Mouse (Mus musculus) embryo, embryonic 10 days (tissue): ENCODE measurements around the gene Antxr1.
A peak's percentile ranks its signal among the peaks of the same experiment; 100 is the strongest.

ENCODE experiments used
- DNase-seq: peaks from one replicate; pipeline ENCODE4 v3.0.0-alpha.2; 2015; ENCODE audit warnings: low spot score

The Antxr1 gene

DNA sequence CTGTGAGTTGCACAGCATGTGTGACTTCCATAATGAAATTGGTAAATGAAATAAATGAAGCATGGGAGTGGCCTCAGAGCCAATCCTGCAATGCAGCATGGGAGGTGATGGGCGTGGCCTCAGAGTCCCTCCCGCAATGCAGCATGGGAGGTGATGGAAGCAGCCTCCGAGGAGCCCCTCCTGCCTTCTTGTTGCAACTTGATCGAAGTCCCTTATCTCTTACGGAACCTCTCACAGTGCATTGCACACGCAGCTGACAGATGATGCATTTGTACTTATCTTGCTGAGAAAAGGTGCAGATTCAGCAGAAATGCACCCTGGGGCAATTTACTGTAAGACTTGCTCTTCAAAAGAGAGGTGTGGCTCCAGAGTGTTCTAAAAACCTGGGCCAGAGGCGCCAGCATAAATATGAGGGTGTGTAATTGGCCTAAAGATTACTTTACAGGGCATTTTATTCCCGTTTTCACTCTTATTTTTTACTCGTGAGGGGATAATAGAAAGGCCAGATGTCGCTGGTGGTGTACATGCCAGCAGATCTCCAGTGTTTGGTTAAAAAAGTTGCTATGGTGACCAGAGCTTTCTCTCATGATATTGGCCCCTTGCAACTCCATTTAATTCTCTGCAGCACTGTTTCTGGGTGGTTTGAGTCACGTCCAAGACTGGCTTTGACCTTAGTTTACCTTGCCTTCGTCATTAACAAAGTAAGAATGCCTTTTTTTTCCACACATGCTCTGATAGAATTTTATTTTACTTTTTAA is 195.6 kb downstream of the Antxr1 start:
- DNase-seq: no peak

DNA sequence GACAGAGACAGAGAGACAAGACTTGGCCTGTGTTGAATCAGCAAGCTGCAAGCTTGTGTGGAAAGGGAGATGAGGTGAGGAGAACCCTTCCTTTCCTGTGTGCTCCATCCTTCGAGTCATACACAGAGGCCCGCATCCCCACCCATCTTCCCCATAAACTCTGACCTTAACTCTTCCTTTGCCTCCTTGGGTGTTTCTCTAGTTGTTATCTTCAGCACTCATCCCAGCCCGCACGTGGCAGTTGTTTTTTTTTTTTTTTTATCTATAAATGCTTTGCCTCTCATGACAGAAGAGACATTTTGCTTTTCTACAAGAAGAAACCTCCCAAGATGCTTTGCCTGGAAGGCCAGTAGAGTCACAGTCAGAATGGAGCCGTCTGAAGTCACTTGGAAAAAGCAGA is 197.1 kb downstream of the Antxr1 start:
- no peak for DNase-seq

DNA sequence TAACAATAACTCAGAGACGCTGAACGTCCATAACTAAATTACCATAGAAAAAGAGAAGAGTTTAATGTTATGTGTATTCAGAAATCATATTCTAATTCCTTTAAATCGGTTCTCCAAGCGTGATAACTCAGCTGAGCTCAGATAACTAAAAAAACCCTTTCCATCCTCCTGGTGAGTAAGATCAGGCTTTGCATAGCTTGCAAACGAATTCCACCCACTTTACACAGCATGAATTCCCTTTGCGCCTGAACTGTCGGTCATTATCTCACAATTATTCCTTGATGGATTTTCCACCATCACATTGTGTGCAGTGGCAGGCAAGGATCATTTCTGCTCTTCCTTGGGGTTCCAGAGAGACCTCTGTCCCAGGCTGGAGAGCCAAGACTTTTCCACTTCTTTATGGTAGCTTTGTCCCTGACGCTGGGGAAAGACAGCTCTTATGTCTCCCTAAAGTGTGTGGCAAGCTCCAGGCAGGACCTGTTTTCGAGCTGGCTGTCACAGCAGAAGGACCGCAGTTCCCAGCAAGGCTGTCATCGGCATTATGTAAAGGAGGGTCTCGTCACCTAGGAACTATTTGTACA is 201.6 kb downstream of the Antxr1 start:
- DNase-seq: no peak

DNA sequence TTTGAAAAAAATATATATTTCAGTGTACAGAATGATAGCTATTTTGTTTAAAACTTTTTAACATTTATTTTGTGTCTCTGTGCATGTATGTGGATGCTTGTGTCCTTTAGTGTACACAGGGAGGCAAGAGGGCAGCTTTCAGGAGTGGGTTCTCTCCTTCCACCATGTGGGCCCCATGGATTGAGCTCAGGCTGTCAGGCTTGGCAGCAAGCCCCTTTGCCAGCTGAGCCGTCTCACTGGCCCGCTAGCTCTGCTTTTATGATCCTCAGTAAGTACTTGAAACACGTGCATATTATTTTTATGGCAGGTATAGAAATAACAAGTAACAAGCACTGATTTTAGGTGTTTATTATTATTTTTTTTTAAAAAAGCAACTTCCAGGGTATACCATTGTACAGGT is 202.1 kb downstream of the Antxr1 start:
- no peak for DNase-seq

DNA sequence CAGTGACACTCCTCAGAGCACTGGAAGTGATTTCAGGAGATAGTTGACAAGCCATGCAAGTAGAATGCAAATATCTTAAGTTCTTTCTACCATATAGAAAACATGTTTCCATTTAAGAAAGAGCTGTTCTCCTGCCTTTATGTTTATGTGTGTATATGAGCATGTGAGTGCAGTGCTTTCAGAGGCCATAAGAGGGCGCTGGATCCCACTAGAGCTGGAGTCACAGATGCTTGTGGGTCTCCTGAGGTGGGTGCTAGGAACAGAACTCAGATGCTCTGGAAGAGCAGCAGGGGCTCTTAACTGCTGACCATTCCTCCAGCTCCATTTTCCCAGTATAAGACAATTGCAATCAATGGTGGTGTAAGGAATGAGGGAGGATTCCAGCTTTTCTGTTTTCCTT is 204.5 kb downstream of the Antxr1 start:
- DNase-seq: no peak

DNA sequence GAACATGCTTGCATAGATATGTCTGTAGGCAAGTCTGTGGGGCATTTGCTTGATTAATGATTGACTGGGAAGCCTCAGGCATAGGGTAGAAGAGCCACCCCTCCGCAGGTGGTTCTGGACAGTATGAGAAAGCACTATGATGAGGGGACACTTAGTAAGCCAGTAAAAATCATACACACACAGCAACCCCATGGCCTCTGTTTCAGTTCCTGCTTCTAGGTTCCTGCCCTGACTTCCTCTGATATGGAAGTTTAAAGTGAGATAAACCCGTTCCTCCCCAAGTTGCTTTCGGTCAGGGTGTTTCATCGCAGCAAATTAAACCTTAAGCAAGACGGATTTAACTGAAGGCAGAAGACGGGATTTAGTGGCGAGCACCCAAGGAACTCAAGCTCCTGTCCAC is 205.0 kb downstream of the Antxr1 start:
- no peak for DNase-seq

DNA sequence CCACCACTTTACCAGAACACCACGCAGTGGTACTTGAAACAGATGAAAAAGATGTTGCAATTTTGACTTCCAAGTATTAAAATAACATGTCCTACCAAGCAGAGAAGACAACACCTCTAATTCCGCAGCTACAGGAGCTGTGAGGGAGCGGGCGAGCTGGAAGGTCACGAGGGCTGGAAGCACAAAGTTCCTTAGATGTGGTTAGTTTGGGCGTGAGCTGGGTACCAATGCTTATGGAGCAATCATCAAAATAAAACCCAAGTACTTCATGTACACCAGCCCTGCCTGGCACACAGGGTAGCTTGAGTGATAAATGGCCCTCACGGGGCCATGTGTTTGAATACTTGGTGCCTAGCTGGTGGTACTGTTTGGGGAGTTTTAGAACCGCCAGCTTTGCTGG is 205.8 kb downstream of the Antxr1 start:
- no peak for DNase-seq

DNA sequence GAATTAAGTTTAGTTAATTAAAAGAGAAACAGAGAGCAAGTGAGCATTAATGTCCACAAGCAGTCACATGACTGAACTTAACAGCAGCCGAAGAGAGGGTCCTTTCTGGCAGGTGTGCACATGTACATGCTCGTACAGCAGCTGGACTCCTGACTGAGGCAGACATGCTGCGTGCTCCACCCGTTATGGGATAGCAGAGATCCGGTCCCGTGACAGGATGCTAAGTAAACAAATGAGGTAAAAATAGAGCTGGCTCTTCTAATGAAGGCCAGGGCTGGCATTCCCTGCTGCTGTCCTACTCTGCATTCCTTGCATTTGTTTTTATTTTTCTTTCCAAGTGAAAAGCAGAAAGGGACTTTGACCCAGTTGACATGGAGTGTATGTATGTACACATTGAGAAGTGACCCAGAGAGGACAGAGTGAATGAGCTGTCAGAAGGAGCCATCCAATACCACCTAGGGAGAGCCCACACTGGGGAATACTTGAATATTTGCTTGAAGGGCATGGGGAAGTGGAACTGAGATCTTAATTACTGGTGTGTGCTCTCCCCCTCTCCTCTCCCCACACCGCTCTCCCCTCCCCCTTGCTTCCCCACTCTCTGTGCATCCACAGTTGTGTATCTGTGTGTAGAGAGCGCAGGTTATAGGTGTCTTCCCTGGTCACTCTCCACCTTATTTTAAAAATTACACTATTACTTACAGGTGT is 208.4 kb downstream of the Antxr1 start:
- peak; percentile 44 for DNase-seq

DNA sequence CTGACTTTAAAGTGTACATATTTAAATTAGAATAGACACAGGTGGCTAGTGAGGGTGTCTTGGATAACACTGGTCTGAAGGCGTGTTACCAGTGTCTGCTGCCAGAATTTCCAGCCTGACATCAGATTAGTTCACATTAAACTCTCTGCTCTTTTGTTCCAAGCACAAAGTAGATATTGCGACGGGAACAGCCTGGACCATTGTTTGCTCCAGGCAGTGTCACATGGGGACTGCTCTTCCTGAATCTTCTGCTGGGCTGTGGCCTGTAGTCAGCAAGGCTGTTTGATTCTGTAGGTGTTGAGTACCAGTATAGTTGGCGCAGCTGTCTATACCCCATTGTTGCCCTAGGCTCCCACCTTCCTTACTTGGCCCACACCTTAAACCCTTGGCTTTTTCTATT is 211.6 kb downstream of the Antxr1 start:
- DNase-seq: no peak

DNA sequence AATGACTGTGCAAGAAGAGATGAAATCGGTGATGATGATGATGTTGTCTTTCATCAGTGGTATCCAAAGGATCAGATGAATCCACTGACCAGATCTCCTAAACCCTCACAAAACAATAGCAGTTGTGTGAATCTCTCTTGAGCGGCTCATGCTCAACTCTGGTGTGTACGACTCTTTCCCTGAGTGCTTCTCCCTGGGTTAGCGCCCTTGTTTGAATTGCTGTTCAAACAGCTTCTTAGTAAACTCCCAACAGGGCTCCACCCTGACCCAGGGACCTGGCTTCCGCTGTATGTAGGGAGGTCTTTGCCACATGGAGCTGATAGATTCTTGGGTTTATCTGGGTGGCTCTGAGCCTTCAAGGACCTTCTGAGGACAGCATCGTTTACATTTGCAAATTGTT is 212.2 kb downstream of the Antxr1 start:
- no peak for DNase-seq

DNA sequence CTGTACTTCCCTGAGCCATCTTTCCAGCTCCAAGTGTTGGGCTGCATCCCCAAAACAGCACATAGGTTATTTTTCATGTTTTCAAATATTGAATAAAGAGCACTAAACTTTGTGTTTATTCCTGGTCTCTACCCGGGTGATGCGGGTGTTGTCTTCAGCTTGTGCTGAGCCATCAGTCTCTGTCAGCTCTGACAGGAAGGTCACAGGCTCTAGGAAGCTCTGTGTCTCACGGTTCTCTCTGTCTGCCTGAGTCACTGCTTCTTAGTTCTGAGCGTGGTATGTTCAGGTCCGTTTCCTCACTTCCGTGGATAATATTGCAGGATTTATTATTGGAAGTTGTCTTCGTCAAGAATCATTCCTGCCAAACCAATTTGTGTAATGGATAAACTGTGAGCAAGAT is 213.7 kb downstream of the Antxr1 start:
- DNase-seq: no peak

DNA sequence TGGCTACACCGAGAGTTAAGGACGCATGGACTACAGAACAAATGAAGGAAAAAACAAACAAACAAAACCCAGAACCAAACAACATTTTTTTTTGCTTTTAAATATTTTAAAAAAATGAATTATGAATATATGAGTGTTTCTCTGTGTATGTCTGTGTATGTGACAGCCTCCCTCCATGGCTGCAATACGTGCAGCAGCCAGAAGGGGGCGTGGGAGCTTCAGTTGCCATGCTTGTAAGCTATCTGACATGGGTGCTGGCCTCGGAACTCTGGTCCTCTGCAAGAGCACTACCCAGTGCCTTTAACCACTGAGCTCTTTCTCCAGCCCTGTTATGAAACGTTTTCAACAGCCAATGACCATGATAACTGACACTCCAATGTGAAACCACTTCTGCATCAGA is 215.0 kb downstream of the Antxr1 start:
- no peak for DNase-seq

DNA sequence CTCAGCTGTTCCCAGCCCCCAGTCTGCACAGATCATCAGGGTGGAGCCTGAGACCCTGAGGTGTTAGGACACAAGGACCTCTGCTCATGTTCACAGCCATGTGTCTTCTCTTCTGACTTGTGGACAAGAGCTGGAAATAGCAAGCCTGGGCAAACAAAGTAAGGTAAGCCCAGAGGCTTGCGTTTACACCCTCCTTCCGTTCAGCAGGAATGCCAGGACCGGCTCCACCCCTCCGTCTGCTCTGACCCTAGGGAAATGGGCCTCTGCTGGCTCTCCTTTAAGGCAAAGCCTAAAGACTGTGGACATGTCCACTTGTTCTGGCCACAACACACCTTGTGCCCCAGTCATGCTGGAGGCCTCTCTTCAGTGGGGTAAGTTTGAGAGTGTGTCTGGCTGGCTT is 215.6 kb downstream of the Antxr1 start:
- no peak for DNase-seq

DNA sequence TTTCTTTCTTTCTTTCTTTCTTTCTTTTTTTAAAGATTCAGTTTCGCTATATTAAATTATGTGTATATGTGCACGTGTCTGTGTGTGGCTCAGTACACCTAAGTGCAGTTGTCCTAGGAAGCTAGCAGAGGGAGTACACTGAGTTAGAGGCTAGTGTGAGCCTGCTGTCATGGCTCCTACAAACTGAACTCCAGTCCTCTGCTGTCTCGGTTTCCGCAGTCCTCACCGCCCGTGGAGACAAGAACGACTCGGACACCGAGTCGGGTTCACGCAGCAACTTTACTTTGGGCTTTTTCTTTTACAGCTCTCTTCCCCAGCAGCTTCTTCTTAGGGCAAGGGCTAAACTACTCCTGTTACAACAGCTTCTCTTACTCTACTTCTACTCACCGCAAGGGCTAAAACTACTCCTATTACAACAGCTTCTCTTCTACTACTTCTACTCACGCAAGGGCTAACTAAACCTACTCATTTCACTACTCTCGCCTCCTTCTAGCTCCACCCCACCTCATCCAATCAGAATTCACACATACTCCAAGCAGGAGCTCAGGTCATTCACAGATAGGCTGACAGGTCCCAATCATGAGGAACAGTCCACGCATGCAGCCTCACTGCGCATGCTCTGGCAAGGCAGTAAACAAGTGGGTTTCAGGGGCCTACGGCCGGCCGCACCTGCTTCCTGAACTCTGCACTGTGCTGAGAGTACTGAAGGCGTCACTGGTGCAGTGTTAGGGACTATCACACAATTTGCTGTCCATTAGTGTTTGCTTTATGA is 216.4 kb downstream of the Antxr1 start:
- DNase-seq: no peak

DNA sequence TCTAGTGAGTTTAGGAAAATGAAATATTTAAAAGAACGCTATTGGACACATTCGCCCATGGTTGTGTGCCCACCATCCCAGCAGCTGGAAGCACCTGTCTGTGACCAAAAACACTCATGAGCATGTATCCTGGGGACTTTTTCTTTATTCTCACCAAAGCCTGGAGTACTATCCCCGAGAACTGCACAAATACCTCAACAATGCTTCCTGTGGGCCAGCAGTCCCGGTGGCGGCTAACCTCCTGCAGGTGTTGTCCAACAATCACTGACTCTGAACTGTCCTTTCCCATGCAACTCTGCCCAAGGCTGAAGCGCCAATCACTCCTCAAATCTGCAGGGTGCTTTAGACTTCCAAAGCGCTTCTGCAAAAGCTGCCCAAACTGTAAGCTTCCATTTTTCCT is 219.0 kb downstream of the Antxr1 start:
- DNase-seq: no peak

DNA sequence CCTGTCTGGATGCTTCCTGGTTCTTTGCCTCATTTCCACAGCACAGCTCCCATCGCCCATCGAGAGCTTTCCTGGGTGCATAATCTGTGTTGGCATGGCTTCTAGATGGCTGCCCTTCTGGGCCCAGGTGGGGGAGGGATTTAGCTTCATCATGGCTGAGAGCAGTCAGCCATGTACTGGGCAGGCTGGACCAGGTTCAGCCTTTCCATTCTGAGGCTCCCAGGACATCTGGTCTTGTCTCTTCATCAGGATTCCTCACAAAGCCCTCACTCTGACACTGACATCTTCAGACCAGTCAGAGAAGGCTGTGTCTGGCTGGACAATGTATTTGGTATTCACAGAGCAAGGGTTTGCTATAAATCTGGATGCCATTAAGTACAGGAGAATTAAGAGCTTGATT is 219.6 kb downstream of the Antxr1 start:
- DNase-seq: no peak

DNA sequence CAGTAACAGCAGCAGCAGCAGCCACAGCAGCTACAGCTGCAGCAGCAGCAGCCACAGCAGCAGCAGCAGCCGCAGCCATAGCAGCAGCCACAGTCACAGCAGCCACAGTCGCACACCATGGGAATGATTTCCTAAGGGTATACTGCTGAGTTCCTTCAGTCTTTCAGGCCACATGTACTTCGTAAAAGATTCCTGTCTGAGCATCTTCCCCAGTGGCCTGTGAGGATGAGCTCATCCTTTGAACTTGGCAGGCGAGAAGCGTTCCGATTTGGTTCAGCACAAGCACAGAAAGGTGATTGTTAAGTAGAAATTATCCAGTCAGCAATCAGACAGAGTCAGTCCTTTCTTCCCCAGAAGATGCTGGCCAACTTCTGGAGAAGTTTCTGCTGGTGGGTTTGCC is 223.5 kb downstream of the Antxr1 start:
- DNase-seq: no peak

DNA sequence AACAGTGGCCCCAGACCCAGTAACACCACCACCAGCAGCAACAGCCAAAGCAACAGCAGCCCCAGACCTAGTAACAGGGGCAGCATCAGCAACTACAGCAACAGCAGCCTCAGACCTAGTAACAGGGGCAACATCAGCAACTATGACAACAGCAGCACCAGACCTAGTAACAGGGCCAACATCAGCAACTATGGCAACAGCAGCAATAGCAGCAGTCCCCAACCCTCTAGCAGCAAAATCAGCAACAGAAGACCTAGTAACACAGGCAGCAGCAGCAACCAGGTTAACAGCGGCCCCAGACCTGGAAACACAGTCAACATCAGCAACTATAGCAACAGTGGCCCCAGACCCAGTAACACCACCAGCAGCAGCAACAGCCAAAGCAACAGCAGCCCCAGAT is 224.1 kb downstream of the Antxr1 start:
- no peak for DNase-seq

DNA sequence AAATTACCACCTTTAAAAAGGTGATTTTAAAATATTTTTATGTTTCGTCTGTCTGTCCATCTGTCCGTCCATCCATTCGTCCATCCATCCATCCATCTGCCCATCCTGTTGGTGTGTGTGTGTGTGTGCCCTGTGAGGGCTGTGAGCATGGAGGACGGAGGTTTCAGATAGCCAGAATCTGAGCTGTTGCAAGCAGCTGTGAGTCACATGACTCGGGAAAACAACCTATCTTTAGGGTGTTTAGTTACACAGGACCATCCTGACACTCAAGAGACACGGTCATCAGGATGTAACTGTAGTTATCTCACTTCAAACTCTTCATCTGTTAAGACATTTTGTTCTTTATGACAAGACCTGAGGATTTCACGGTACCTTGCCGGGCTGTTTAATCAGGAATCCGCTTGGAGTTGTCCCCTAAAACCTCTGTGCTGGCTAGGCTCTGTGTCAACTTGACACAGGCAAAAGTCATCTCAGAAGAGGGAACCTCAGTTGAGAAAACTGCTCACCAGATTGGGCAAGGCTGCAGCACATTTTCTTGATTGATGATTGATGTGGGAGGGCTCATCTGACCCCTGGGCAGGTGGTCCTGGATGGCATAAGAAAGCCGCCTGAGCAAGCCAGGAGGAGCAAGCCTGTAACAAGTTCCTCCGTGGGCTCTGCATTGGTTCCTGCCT is 231.4 kb downstream of the Antxr1 start, which contains the start of gene D6Ertd527e:
D6Ertd527e (plus strand) TSS at position 624 of the 674 bp plus-strand sequence.
- no peak for DNase-seq

DNA sequence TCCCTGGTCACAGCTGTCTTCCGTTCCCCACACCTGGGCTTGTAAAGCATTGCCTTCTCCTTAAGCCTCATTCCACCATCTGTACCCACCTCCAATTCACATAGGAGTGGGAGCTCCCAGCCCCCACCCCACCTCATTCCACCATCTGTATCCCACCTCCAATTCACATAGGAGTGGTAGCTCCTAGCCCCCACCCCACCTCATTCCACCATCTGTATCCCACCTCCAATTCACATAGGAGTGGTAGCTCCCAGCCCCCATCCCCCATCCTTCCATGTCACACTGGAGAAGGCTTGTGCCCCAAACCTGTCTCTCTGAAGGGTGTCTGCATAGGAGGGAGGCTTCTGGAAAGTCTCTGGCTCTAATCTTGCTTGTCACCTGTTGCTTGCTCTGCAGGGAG is 232.3 kb downstream of the Antxr1 start:
- no peak for DNase-seq

DNA sequence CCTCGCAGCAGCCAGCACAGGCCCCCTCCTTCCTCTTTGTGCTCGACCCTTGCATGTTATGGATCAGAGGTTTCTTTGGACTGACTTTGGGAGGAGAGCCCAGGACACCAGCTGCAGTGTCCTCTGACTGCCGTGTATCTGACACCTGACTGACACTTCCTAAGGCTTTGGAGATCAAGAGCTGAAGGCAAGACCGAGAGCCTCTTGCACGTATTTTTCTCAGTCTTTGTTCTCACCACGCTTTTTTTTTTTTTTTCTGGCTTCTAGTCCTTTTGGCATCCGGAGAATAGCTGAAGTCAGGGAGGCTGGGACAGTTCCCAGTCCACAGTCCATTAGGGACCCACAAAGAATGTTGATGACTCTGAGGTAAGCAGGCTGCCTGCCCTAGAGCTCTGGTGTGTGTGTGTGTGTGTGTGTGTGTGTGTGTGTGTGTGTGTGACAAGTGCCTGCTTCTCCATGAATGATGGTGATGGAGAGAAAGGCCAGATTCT is 233.2 kb downstream of the Antxr1 start:
- DNase-seq: no peak

DNA sequence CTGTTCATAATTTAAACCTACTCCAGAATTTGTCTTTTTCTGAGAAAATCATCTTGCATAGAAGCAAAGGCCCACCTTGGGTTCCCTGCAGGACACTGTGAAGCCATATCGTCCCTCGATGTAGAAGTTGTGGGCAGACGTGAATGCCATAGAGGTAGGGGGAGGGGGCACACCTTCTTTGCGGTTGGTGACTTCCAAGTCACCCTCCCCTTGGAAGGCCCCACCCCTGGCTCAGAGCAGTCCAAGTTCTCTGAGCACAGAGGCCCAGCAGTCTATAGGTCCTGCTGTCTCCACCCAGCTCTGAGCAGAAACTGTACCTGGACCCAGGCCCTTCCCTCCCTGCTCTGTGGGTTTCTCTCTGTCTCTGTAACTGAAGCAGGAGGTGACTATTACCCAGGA is 233.7 kb downstream of the Antxr1 start:
- DNase-seq: no peak
